Mouse (Mus musculus): ENCODE data around the gene Il2rb. TPM values are rescaled to one million over a fixed set of nuclear protein-coding genes. Genes with fewer than 3 reads are reported as not detected.

The Il2rb gene
- polyA plus RNA-seq, 1 experiment from 2014 or later = 0.41 TPM

- Histone ChIP-seq H3K9me3 (ENCODE audit: control insufficient read depth, low read depth, low read length) (no peaks in the 10 kb centered on the region), H3K9ac (replicated peaks; ENCODE audit: low read depth, low read length) (no peak overlapping the region), H3K27me3 (ENCODE audit: control insufficient read depth, insufficient read depth, low read length) (no peaks in the 10 kb centered on the region), H3K4me3 (ENCODE audit: low read depth, low read length) (no peak overlapping the region), H3K4me2 (replicated peaks; ENCODE audit: low read depth, low read length) (no peak overlapping the region), H3K4me1 (ENCODE audit: control insufficient read depth, insufficient read depth, low read length) (peaks cover 6% of the 10 kb centered on the region), H3K27ac (ENCODE audit: low read length) (no peak overlapping the region), H3K36me3 (ENCODE audit: control insufficient read depth, insufficient read depth, low read length) (no peaks in the 10 kb centered on the region)
- 52% methylated on average over 3 of the region's 3 CpGs for WGBS
- ATAC-seq (ENCODE audit: insufficient number of reproducible peaks, insufficient read depth, low FRiP score, low read depth) = no peak
Measured at GRCm38 (mm10) chr15:78475604-78476031, 19.5 kb downstream of the Il2rb start.

GRCm38 (mm10) chr15:78473442-78473841, 21.6 kb downstream of the Il2rb start:
- H3K4me3 ChIP-seq (ENCODE audit: low read depth, low read length) = no peak overlapping the region
- no peak overlapping the region for H3K4me2 ChIP-seq (replicated peaks; ENCODE audit: low read depth, low read length)
- 83% methylated on average over 6 of the region's 6 CpGs for WGBS
- no peaks in the 10 kb centered on the region for H3K27me3 ChIP-seq (ENCODE audit: control insufficient read depth, insufficient read depth, low read length)
- no peak for ATAC-seq (ENCODE audit: insufficient number of reproducible peaks, insufficient read depth, low FRiP score, low read depth)
- peaks cover 6% of the 10 kb centered on the region for H3K4me1 ChIP-seq (ENCODE audit: control insufficient read depth, insufficient read depth, low read length)
- no peaks in the 10 kb centered on the region for H3K36me3 ChIP-seq (ENCODE audit: control insufficient read depth, insufficient read depth, low read length)
- no peaks in the 10 kb centered on the region for H3K9me3 ChIP-seq (ENCODE audit: control insufficient read depth, low read depth, low read length)
- H3K9ac ChIP-seq (replicated peaks; ENCODE audit: low read depth, low read length) = no peak overlapping the region
- no peak overlapping the region for H3K27ac ChIP-seq (ENCODE audit: low read length)

- Histone ChIP-seq H3K4me2 (replicated peaks; ENCODE audit: low read depth, low read length) (no peak overlapping the region), H3K36me3 (ENCODE audit: control insufficient read depth, insufficient read depth, low read length) (no peaks in the 10 kb centered on the region), H3K27me3 (ENCODE audit: control insufficient read depth, insufficient read depth, low read length) (no peaks in the 10 kb centered on the region), H3K9ac (replicated peaks; ENCODE audit: low read depth, low read length) (no peak overlapping the region), H3K9me3 (ENCODE audit: control insufficient read depth, low read depth, low read length) (no peaks in the 10 kb centered on the region), H3K4me1 (ENCODE audit: control insufficient read depth, insufficient read depth, low read length) (peaks cover 6% of the 10 kb centered on the region), H3K4me3 (ENCODE audit: low read depth, low read length) (no peak overlapping the region), H3K27ac (ENCODE audit: low read length) (no peak overlapping the region)
- no peak for ATAC-seq (ENCODE audit: insufficient number of reproducible peaks, insufficient read depth, low FRiP score, low read depth)
- 24% methylated on average over 7 of the region's 7 CpGs for WGBS
Measured at GRCm38 (mm10) chr15:78471902-78472301, 23.2 kb downstream of the Il2rb start.

- H3K4me3 ChIP-seq (ENCODE audit: low read depth, low read length) = no peak overlapping the region
- no peaks in the 10 kb centered on the region for H3K36me3 ChIP-seq (ENCODE audit: control insufficient read depth, insufficient read depth, low read length)
- no peaks in the 10 kb centered on the region for H3K9me3 ChIP-seq (ENCODE audit: control insufficient read depth, low read depth, low read length)
- no peak overlapping the region for H3K4me2 ChIP-seq (replicated peaks; ENCODE audit: low read depth, low read length)
- no peak overlapping the region for H3K9ac ChIP-seq (replicated peaks; ENCODE audit: low read depth, low read length)
- H3K27ac ChIP-seq (ENCODE audit: low read length) = no peak overlapping the region
- H3K4me1 ChIP-seq (ENCODE audit: control insufficient read depth, insufficient read depth, low read length) = peaks cover 6% of the 10 kb centered on the region
- no peaks in the 10 kb centered on the region for H3K27me3 ChIP-seq (ENCODE audit: control insufficient read depth, insufficient read depth, low read length)
- no peak for ATAC-seq (ENCODE audit: insufficient number of reproducible peaks, insufficient read depth, low FRiP score, low read depth)
- 61% methylated on average over 4 of the region's 4 CpGs for WGBS
Measured at GRCm38 (mm10) chr15:78470495-78471276, 24.4 kb downstream of the Il2rb start.

- no peak within 1 kb of the TSS for H3K4me3 ChIP-seq (ENCODE audit: low read depth, low read length)
- no peak within 1 kb of the TSS for H3K27ac ChIP-seq (ENCODE audit: low read length)
- no peaks in the 10 kb centered on the region for H3K36me3 ChIP-seq (ENCODE audit: control insufficient read depth, insufficient read depth, low read length)
- H3K27me3 ChIP-seq (ENCODE audit: control insufficient read depth, insufficient read depth, low read length) = no peaks in the 10 kb centered on the region
- 77% methylated on average over 7 of the region's 7 CpGs for WGBS
- H3K9me3 ChIP-seq (ENCODE audit: control insufficient read depth, low read depth, low read length) = no peaks in the 10 kb centered on the region
- no peak for ATAC-seq (ENCODE audit: insufficient number of reproducible peaks, insufficient read depth, low FRiP score, low read depth)
- H3K4me1 ChIP-seq (ENCODE audit: control insufficient read depth, insufficient read depth, low read length) = peaks cover 6% of the 10 kb centered on the region
- H3K4me2 ChIP-seq (replicated peaks; ENCODE audit: low read depth, low read length) = no peak within 1 kb of the TSS
- no peak within 1 kb of the TSS for H3K9ac ChIP-seq (replicated peaks; ENCODE audit: low read depth, low read length)
Measured at GRCm38 (mm10) chr15:78468379-78468937, 26.6 kb downstream of the Il2rb start, which contains the start of gene Tmprss6. TSS of gene Tmprss6 (minus strand) at chr15:78468634.

- no peak overlapping the region for H3K4me2 ChIP-seq (replicated peaks; ENCODE audit: low read depth, low read length)
- ATAC-seq (ENCODE audit: insufficient number of reproducible peaks, insufficient read depth, low FRiP score, low read depth) = no peak
- no peak overlapping the region for H3K4me3 ChIP-seq (ENCODE audit: low read depth, low read length)
- H3K4me1 ChIP-seq (ENCODE audit: control insufficient read depth, insufficient read depth, low read length) = peaks cover 6% of the 10 kb centered on the region
- H3K36me3 ChIP-seq (ENCODE audit: control insufficient read depth, insufficient read depth, low read length) = no peaks in the 10 kb centered on the region
- WGBS = 96% methylated on average over 7 of the region's 7 CpGs
- H3K27me3 ChIP-seq (ENCODE audit: control insufficient read depth, insufficient read depth, low read length) = no peaks in the 10 kb centered on the region
- H3K9me3 ChIP-seq (ENCODE audit: control insufficient read depth, low read depth, low read length) = no peaks in the 10 kb centered on the region
- no peak overlapping the region for H3K27ac ChIP-seq (ENCODE audit: low read length)
- no peak overlapping the region for H3K9ac ChIP-seq (replicated peaks; ENCODE audit: low read depth, low read length)
Measured at GRCm38 (mm10) chr15:78467570-78467969, 27.5 kb downstream of the Il2rb start.

- no peak overlapping the region for H3K4me3 ChIP-seq (ENCODE audit: low read depth, low read length)
- H3K9me3 ChIP-seq (ENCODE audit: control insufficient read depth, low read depth, low read length) = no peaks in the 10 kb centered on the region
- no peak overlapping the region for H3K9ac ChIP-seq (replicated peaks; ENCODE audit: low read depth, low read length)
- H3K4me2 ChIP-seq (replicated peaks; ENCODE audit: low read depth, low read length) = no peak overlapping the region
- H3K36me3 ChIP-seq (ENCODE audit: control insufficient read depth, insufficient read depth, low read length) = no peaks in the 10 kb centered on the region
- H3K27ac ChIP-seq (ENCODE audit: low read length) = no peak overlapping the region
- H3K27me3 ChIP-seq (ENCODE audit: control insufficient read depth, insufficient read depth, low read length) = no peaks in the 10 kb centered on the region
- 37% methylated on average over 6 of the region's 6 CpGs for WGBS
- no peak for ATAC-seq (ENCODE audit: insufficient number of reproducible peaks, insufficient read depth, low FRiP score, low read depth)
- peaks cover 4% of the 10 kb centered on the region for H3K4me1 ChIP-seq (ENCODE audit: control insufficient read depth, insufficient read depth, low read length)
Measured at GRCm38 (mm10) chr15:78466809-78467208, 28.3 kb downstream of the Il2rb start.

GRCm38 (mm10) chr15:78462981-78463380, 32.1 kb downstream of the Il2rb start:
- no peaks in the 10 kb centered on the region for H3K9me3 ChIP-seq (ENCODE audit: control insufficient read depth, low read depth, low read length)
- H3K4me2 ChIP-seq (replicated peaks; ENCODE audit: low read depth, low read length) = no peak overlapping the region
- no peak for ATAC-seq (ENCODE audit: insufficient number of reproducible peaks, insufficient read depth, low FRiP score, low read depth)
- H3K27me3 ChIP-seq (ENCODE audit: control insufficient read depth, insufficient read depth, low read length) = no peaks in the 10 kb centered on the region
- 43% methylated on average over 2 of the region's 2 CpGs for WGBS
- no peaks in the 10 kb centered on the region for H3K36me3 ChIP-seq (ENCODE audit: control insufficient read depth, insufficient read depth, low read length)
- no peaks in the 10 kb centered on the region for H3K4me1 ChIP-seq (ENCODE audit: control insufficient read depth, insufficient read depth, low read length)
- H3K9ac ChIP-seq (replicated peaks; ENCODE audit: low read depth, low read length) = no peak overlapping the region
- H3K4me3 ChIP-seq (ENCODE audit: low read depth, low read length) = no peak overlapping the region
- H3K27ac ChIP-seq (ENCODE audit: low read length) = no peak overlapping the region

Data from stomach, embryonic 14.5 days (tissue).